Mouse (Mus musculus) megakaryocyte, embryonic 14.5 days (primary cell): Measurements from ENCODE around the gene Klk8. TPM values are rescaled to one million over a fixed set of nuclear protein-coding genes. Genes with fewer than 3 reads are reported as not detected.

Experiments
- H3K27me3 ChIP-seq: replicated peaks from 2 replicates; pipeline ENCODE3; 2012; ENCODE audit warnings: inconsistent platforms
- H3K36me3 ChIP-seq: replicated peaks from 2 replicates; pipeline ENCODE3; 2012; ENCODE audit warnings: low read length, inconsistent platforms, mixed read lengths
- H3K4me1 ChIP-seq: 2 replicates; pipeline ENCODE4 v1.6.1; 2012; ENCODE audit warnings: inconsistent platforms
- H3K4me3 ChIP-seq: replicated peaks from 2 replicates; pipeline ENCODE3; 2012; ENCODE audit warnings: moderate library complexity, mild to moderate bottlenecking, inconsistent platforms
- H3K9me3 ChIP-seq: 2 replicates; pipeline ENCODE4 v1.6.1; 2012; ENCODE audit warnings: inconsistent platforms
- FLI1 ChIP-seq: IDR thresholded peaks from 2 replicates; pipeline ENCODE4 v1.6.1; 2012; ENCODE audit warnings: low read length, inconsistent platforms, mixed read lengths
- GATA1 ChIP-seq: IDR thresholded peaks from 3 replicates; pipeline ENCODE4 v1.6.1; 2012; ENCODE audit warnings: mixed read lengths, low read length, inconsistent platforms, borderline replicate concordance
- polyA plus RNA-seq: library from polyadenylated mRNA; stranded (reverse); fragments of >175 nt; gene quantifications from 2 replicates; pipeline ENCODE4 v1.2.3, GENCODE M21; 2012; ENCODE audit warnings: low replicate concordance; ENCODE audit not compliant: insufficient read depth

The Klk8 gene
- polyA plus RNA-seq, 1 experiment = 26.2 TPM

- peaks cover 7% of the 10 kb centered on the region for H3K9me3 ChIP-seq
- peaks cover 21% of the 10 kb centered on the region for H3K4me1 ChIP-seq
- no peak overlapping the region for H3K4me3 ChIP-seq
- no peak for TF ChIP-seq FLI1
- TF ChIP-seq GATA1 = no peak
- no peaks in the 10 kb centered on the region for H3K36me3 ChIP-seq
- peaks cover 39% of the 10 kb centered on the region for H3K27me3 ChIP-seq
These were observed 12.1 kb upstream of the Klk8 start for GRCm38 (mm10) chr7:43785286-43785685.

- peaks cover 7% of the 10 kb centered on the region for H3K9me3 ChIP-seq
- no peak overlapping the region for H3K4me3 ChIP-seq
- H3K27me3 ChIP-seq = peaks cover 28% of the 10 kb centered on the region
- no peaks in the 10 kb centered on the region for H3K36me3 ChIP-seq
- H3K4me1 ChIP-seq = peaks cover 4% of the 10 kb centered on the region; the same call in 1 of the 2 replicates
- TF ChIP-seq GATA1 (no peak), FLI1 (no peak)
These were observed 9.3 kb upstream of the Klk8 start for GRCm38 (mm10) chr7:43788096-43788495.

GRCm38 (mm10) chr7:43789295-43789694, 8.1 kb upstream of the Klk8 start:
- Histone ChIP-seq H3K4me3 (no peak overlapping the region), H3K9me3 (peaks cover 7% of the 10 kb centered on the region), H3K27me3 (peaks cover 19% of the 10 kb centered on the region), H3K4me1 (no peaks in the 10 kb centered on the region), H3K36me3 (no peaks in the 10 kb centered on the region)
- TF ChIP-seq FLI1 (no peak), GATA1 (no peak)

- TF ChIP-seq GATA1 (no peak), FLI1 (no peak)
- H3K9me3 ChIP-seq = peaks cover 5% of the 10 kb centered on the region
- peaks cover 32% of the 10 kb centered on the region for H3K27me3 ChIP-seq
- no peak within 1 kb of the TSS for H3K4me3 ChIP-seq
- H3K4me1 ChIP-seq = peaks cover 3% of the 10 kb centered on the region
- H3K36me3 ChIP-seq = no peaks in the 10 kb centered on the region
These were observed 5.8 kb upstream of the Klk8 start, which contains the start of gene Klk9 for GRCm38 (mm10) chr7:43791591-43791990. Klk9 (plus strand) TSS chr7:43791891.

- peaks cover 26% of the 10 kb centered on the region for H3K4me1 ChIP-seq
- no peaks in the 10 kb centered on the region for H3K36me3 ChIP-seq
- TF ChIP-seq GATA1 (no peak), FLI1 (no peak)
- H3K9me3 ChIP-seq = no peaks in the 10 kb centered on the region
- peaks cover 52% of the 10 kb centered on the region for H3K27me3 ChIP-seq
- no peak overlapping the region for H3K4me3 ChIP-seq
These were observed 1.0 kb upstream of the Klk8 start for GRCm38 (mm10) chr7:43796355-43796754.

GRCm38 (mm10) chr7:43797844-43798462, 576 bp downstream of the Klk8 start:
- H3K4me3 ChIP-seq = peak overlapping the region; percentile 89
- H3K4me1 ChIP-seq = peaks cover 26% of the 10 kb centered on the region
- no peaks in the 10 kb centered on the region for H3K9me3 ChIP-seq
- H3K36me3 ChIP-seq = no peaks in the 10 kb centered on the region
- H3K27me3 ChIP-seq = peaks cover 50% of the 10 kb centered on the region
- TF ChIP-seq FLI1 = no peak
- no peak for TF ChIP-seq GATA1

GRCm38 (mm10) chr7:43799876-43800275, 2.5 kb downstream of the Klk8 start:
- Histone ChIP-seq H3K27me3 (peaks cover 42% of the 10 kb centered on the region), H3K4me3 (no peak overlapping the region), H3K36me3 (no peaks in the 10 kb centered on the region), H3K9me3 (no peaks in the 10 kb centered on the region), H3K4me1 (peaks cover 26% of the 10 kb centered on the region)
- TF ChIP-seq FLI1 (no peak), GATA1 (no peak)

- Histone ChIP-seq H3K4me3 (no peak within 1 kb of the TSS), H3K36me3 (no peaks in the 10 kb centered on the region), H3K4me1 (no peaks in the 10 kb centered on the region), H3K9me3 (no peaks in the 10 kb centered on the region), H3K27me3 (peaks cover 11% of the 10 kb centered on the region)
- TF ChIP-seq FLI1 = no peak
- TF ChIP-seq GATA1 = no peak
These were observed 13.6 kb downstream of the Klk8 start, which contains the start of gene Klk7 for GRCm38 (mm10) chr7:43810994-43811393. Klk7 (plus strand) TSS chr7:43811294.

- no peaks in the 10 kb centered on the region for H3K9me3 ChIP-seq
- TF ChIP-seq GATA1 (no peak), FLI1 (no peak)
These were observed 17.8 kb downstream of the Klk8 start for GRCm38 (mm10) chr7:43815211-43815610.

GRCm38 (mm10) chr7:43816746-43817145, 19.4 kb downstream of the Klk8 start:
- Histone ChIP-seq H3K9me3 (no peaks in the 10 kb centered on the region), H3K36me3 (no peaks in the 10 kb centered on the region), H3K27me3 (peaks cover 11% of the 10 kb centered on the region), H3K4me3 (no peak overlapping the region), H3K4me1 (no peaks in the 10 kb centered on the region)
- TF ChIP-seq FLI1 (no peak), GATA1 (no peak)

More at GRCm38 (mm10) chr7:43815211-43815610, 17.8 kb downstream of the Klk8 start:
- Histone ChIP-seq H3K4me1 (no peaks in the 10 kb centered on the region), H3K27me3 (peaks cover 11% of the 10 kb centered on the region), H3K4me3 (no peak overlapping the region), H3K36me3 (no peaks in the 10 kb centered on the region)

- Histone ChIP-seq H3K27me3 (peaks cover 2% of the 10 kb centered on the region), H3K36me3 (no peaks in the 10 kb centered on the region), H3K4me3 (no peak overlapping the region), H3K9me3 (no peaks in the 10 kb centered on the region), H3K4me1 (no peaks in the 10 kb centered on the region)
- TF ChIP-seq GATA1 (no peak), FLI1 (no peak)
These were observed 24.2 kb downstream of the Klk8 start for GRCm38 (mm10) chr7:43821581-43821980.
